Mouse (Mus musculus): Measurements from ENCODE around the gene Nln.

The Nln gene

DNA sequence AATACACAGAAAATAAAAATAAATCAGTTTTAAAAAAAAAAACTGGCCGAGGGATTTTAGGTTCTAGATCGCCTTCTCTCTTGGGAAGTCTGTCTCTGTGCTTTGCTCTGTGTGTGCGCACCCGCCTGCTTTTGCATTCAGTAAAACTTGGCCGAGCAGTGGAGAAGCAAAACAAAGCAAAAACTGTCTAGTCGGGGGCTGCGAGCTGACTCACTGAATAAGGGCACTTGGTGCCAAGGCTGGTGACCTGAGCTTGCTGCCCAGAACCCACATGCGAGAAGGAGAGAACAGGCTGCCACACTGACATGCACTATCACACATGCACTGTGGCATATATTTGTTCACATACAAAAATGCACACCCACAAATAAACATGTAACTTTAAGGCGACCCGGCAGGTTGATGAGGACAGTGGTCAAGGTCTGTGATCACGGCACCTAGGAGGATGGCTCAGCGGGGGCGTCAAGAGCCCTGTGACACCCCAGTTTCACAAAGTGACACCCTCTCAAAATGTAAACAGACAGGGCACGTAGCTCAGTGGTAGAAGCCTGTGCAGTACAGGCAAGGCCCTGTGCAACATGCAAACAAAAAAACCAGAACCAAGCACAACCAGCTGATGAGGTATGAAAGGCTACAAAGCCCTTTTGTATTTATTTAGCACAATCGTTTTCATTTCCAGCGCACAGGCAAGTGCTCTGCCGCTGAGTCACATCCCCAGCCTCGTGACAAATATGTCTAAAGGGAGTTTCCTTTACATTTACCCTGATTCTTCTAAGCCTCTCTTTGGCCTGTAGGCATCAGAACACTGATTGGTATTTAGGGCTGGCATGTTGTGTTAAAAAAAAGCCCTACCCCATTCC, 93.9 kb downstream of the Nln start:
- no peak for DNase-seq (ENCODE audit: low spot score in 2 of 2)

DNA sequence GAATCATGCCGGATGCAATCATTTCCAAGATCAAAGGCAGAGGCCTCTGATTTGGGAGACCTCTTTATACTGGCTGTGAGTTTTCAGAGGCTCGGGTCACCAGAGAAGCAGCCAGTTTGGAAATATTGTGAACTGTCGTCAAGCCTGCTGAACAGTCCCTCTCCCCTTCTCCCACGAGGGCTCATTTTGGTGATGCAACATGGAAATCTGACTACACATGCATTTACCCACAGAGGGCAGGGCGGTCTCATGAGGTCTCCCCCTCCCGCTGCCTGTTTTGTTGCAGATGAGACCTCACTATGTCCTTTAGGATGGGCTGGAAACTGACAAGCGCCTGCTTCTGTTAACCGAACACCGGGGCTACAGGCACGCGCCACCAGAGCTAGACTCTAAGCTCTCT, 95.4 kb downstream of the Nln start:
- no peak for DNase-seq (ENCODE audit: low spot score in 2 of 2)

DNA sequence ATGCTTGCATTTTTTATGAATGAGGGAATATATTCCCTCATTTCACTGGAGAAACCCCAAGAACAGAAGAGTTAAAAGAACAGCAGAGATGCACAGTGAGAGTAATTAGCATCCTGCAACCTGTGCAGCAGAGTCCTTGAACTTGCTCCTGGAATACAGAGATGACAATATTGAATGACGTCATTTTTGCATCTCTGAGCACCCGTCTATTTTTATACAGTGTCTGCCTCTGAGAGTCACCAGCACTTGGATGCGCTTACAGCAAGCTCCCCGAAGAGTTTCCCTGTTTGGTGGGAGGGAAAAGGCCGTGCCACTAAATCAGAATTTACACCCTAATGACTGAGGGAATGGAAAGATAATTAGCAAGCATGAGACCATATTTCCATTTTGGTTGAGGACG, 96.0 kb downstream of the Nln start:
- DNase-seq (ENCODE audit: low spot score in 2 of 2), result no peak

DNA sequence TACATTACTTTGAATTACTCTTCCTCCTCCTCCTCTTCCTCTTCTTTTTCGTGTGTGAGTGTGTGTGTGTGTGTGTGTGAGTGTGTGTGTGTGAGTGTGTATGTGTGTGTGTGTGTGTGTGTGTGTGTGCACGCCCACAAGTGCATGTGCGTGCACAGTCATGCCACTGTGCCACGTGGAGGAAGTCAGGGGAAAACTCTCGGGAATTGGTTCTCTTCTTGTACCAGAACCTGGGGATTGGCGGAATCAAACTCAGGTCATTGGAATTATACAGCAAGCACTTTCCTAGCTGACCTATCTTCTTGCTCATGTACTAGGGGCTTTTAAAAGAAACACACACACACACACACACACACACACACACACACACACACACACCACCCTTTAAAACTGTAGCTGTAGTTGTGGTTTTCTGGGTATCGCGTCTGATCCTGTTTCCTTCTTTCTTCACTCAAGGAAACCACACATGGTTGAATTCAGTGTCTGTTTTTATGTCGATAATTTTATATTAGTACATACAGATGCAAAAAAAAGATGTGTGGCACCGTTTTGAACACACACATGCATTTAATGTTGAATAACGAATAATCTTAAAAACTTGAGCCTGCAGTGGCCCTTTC, 97.1 kb downstream of the Nln start:
- no peak for DNase-seq (ENCODE audit: low spot score in 2 of 2)

DNA sequence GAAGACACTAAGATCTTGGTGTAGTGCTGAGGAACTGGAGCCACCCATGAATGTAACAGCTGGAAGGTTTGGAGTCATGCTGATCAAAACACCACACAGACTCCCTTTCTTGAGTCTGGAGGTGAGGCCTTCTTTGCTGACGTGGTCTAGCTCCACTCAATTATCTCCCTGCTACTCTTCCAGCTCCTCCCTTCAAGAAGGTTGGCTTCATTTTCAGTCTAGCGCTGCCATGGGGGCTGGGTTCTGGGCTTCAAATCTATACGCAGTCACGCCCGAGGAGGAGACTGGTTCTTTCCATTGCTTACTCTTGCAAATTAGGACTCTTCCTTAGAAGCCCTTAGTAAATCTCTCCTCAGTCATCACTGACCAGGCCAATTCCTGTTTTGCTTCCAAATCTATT, 98.1 kb downstream of the Nln start:
- DNase-seq (ENCODE audit: low spot score in 2 of 2), result no peak

DNA sequence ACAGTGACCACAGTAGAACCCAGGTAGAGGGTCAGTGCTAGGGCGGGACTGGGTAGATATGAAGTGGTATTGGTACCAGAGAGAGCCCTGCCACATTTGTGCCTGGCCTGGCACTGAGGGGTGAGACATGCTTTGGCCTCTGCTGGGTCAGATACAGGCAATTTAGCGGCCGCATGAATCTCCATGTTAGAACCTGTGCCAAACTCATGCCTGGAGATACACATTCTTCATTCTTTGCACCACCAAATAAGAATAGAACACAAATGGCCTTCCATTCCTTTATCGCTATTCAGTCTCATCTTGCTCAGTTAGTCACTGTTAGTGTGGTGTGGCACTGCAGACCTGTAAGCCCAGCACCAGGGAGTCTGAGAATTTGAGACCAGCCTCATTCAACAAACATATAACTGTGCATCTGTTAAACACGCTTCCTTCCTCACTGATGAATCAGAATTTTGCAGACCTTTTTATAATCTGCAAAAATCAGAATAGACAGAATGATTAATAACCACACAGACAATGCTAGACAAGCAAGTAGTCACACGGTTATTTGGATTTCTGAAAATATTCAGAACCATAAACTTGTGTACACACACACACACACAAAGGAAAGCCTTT, 104.1 kb downstream of the Nln start:
- no peak for DNase-seq (ENCODE audit: low spot score in 2 of 2)

DNA sequence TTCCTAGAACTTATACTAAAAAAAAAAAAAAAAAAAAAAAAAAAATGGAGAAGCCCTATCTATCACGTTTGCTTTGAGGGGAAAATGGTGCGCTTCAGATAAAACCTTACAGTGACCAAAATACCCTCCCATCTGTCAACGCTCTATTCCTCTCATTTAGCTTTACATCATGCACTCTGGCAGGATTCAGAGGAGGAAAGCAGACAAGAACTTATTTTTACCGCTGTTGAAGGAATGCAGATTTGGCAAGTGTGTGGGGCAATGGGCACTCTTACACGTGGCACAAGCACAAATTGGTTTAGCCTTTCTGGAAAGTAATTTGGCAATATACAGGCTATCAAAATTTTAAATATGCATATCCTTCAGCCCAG, 115.3 kb downstream of the Nln start:
- DNase-seq (ENCODE audit: low spot score in 2 of 2), result no peak

DNA sequence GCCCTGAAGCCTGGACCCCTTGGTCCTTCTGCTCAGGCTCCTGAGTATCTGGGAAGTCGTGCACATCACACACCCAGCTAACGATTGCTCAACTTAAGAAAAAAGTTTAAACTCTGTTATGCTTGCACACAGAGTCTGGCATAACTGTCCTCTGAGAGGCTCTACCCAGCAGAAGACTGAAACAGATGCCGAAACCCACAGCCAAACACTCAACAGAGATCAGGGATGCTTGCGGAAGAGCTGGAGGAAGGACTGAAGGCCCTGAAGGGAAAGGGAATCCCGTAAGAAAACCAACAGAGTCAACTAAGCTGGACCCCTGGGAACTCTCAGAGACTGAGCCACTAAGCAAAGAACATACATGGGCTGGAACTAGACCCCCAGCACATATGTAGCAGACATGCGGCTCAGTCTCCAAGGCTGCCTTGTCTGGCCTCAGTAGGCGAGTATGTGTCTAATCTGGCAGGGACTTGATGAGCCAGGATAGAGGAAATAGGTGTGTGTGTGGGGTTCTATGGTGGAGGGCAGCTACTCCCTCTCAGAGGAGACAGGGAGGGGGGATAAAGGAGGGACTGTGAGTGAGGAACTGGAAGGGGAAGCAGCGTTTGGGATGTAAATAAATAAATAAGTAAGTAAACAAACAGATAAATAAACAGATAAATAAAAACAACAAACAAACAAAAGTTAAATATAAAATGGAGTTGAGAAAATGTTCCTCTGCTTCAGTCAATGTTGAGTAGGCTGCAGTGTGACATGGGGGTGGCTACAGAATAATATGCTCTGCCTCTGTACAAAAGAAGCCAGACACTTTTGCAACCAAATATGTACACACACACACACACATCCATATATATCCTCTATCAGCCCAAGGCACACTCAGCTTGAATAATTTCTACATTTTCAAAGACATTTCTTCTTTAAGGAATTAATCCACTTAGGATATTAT, 116.0 kb downstream of the Nln start:
- DNase-seq (ENCODE audit: low spot score in 2 of 2), result no peak

DNA sequence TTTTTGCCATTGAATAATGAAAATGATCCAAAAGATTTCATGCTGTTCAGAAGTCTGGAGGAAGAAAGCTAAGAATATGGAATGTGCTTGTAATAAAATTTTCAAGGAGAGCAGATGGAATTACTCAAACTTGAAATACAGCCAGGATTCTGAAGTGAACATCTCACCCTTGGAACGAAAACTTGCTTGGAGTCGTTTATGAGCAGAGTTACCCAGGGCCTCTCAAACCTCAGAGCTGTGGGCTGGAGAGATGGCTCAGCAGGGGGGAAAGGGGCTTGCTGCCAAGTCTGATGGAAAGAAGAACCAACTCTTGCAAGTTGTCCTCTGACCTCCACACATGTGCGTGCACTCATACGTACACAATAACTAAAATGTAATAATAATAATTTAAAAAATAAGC, 122.8 kb downstream of the Nln start:
- no peak for DNase-seq (ENCODE audit: low spot score in 2 of 2)

DNA sequence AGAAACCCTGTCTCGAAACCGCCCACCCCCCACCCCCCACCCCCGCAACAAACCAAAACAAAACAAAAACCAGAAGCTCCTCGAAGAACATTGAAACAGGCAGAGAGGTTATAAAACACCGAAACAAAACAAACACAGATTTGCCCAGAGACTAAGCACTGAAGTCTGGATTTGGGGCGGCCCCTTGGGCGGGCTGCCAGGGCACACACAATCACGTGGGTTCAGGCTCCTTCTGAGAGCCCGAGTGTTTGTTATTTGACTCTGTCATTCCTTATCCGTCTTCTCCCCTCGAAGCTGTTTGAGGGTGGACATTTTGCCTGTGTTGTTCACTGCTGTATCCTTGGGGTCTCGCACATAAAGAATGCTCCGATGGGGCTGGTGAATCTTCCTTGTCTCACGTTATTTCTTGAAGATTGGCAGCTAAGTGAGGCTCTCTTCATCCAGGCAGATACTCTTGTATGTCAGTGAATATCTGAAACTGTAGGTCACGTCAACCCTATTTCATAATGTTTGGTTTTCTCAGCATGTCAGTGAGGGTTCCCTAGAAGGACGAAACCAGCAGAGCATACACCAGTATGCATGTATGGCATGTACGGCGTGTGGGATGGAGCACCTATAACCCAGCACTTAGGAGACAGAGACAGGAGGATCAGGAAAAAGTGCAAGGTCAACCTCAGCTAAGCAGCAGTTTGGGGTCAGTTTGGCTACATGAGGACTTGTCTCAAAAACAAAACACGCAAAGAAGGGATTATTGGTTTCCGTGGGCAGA, 123.7 kb downstream of the Nln start:
- DNase-seq (ENCODE audit: low spot score in 2 of 2), result no peak

DNA sequence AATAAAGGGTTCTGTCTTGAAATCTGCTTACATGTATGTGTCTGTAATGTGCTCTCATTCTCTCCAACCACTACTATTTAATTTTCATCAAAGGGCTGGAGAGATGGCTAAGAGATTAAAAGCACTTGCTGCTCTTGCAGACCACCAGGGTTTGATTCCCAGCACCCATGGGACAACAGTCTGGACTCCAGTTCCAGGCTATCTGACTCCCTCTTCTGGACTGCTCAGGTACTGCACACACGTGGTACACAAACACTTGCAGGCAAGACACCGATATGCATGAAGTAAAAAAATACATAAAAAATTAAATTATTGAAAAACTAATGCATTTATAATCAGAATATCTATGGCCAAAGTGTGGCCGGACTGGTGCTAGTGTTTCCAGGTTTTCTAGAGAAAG, 127.0 kb downstream of the Nln start:
- DNase-seq (ENCODE audit: low spot score in 2 of 2), result no peak

DNA sequence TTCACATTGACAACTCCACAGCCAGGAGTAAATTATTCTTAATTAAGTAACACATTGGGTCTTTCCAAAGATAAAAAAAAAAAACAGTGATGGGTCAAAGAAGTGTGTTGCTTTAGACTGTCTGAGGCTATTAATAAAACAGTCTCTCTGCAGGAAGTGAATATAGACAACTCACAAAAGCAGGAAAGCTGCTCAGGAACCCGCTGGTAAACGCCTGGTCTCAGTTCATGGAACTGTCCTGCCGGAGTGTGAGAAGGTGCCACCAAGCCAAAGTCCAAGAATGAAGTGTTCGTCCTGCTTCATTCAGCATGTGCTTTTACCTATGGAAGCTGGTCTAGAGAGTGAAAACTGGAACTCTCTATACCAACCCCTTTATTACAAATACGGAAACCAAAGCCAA, 129.0 kb downstream of the Nln start:
- DNase-seq (ENCODE audit: low spot score in 2 of 2), result no peak

DNA sequence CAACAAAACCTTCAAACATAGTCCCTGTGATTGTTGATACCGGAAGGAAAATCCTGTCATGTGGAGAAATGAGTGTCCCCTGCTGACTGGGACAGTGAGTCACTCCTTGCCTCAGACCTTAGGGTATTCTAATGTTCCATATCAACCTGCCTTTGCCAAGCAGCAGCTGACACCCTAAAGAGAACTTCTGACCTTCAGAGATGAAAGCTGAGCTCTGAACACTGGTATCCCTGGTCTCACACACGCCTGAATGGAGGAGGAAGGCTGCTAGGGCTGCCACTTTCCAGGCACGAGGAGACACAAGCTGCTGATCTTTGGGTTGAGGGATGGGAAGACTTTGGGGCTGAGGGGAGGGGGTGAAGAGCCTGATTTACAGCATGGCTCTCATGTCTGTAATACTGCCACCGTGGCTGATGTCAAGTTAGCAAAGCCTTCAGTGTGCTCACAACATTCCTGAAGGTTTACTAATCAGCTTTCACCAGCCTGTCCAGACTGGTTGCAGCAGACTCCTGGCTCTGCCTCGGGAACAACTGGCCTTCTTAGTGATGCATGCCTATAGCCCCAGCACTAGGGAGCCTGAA, 131.0 kb downstream of the Nln start:
- no peak for DNase-seq (ENCODE audit: low spot score in 2 of 2)

DNA sequence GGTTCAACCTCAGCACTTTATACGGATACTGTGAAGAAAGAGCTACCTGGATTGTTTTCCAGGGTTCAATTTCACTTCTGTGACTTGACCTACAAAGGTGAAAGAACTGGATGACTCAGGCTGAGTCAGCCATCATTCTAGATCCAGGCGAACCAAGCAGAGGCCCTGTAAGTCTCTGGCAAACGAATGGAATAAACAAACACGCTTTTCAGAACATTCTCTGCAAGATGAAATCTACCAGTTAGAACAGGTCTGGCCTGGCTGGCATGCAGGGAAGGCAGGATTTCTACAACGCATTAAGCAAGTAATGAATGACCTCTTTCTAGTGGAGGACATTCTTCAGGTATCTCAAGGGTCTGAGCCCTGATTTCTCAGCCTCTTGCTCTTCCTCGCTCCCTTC, 131.6 kb downstream of the Nln start:
- no peak for DNase-seq (ENCODE audit: low spot score in 2 of 2)

DNA sequence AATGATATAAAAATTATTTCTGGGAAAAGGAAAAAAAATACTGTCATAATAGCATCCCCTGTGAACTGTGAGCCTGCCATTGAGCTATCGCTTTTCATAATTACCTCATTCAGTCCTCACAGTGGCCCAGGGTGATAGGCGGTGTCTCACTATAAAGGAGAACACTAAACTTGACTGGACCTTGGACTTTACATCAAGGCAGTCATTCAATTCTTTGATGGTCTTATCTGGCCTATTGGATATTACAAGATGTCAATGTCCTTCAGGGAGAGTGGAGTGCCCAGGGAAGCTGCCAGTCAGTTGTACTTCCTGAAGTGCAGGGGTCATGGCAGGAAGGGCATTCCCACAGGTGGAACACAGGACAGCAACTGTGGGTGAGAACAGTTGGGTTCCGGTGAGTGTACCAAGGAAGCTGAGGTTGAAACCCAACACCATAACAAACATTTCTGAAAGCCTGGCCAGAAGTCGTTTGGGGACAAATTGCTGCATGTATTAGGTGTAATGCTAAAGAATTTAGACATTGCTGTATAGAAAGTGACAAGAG, 133.2 kb downstream of the Nln start:
- no peak for DNase-seq (ENCODE audit: low spot score in 2 of 2)

DNA sequence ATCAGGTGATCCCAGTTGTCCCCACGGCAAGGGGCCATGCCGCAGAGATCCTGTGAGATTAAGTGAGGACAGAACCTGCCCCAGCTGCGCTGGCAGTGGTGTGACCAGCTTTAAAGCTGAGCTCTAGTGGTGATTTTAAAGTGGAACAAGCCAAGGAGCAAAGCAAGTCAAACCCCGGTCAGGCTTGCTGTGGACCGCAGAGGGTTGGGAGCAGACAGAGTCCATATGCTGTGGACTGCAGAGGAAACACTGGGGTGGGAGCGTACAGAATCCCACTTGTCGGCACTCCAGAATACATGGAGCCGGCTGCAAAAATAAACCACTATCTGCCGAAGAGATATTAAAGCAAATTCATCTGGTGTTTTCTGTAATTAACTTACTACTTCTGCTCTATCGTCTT, 134.3 kb downstream of the Nln start:
- DNase-seq (ENCODE audit: low spot score in 2 of 2), result no peak

DNA sequence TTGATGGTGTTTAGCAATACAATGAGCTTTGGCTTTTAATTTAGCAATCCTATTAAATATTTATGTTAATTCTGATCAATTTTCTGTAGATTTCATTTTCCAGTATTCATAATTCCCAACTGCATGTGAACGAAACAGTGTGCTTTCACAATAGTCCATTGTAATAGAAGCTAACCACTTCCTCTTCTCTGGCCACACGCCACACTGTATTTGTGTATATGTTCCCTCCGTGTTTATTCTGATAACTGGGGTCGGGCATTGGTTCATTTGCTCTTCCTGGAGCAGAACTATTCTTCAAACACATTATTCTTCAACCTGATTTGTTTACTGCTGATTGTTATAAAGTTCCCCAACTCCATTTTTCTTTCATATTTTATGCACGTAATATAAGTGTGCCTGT, 135.4 kb downstream of the Nln start:
- DNase-seq (ENCODE audit: low spot score in 2 of 2), result no peak
